Mouse (Mus musculus) kidney, embryonic 15.5 days (tissue): ENCODE measurements at regions not wholly inside any gene's neighbourhood (a gene's known extent, or its start where the extent isn't known, plus 50 kb on each side); places are given as distances from the start of the nearest gene placed in this dataset.
A peak's percentile ranks its signal among the peaks of the same experiment; 100 is the strongest.

Experiments
- ATAC-seq: fragments of 200-750 bp; cut with Nextera tagmentation; replicated peaks from 2 replicates; pipeline ENCODE4 v1.8.0; 2017; ENCODE audit warnings: moderate TSS enrichment; ENCODE audit not compliant: low FRiP score
- H3K27ac ChIP-seq: fragments of 300-500 bp; sonication (generic); 2 replicates; pipeline ENCODE4 v1.5.1; 2015; ENCODE audit warnings: mild to moderate bottlenecking, inconsistent platforms
- H3K27me3 ChIP-seq: fragments of 300-500 bp; sonication (generic); 2 replicates; pipeline ENCODE4 v1.6.1; 2015; ENCODE audit warnings: inconsistent platforms
- H3K36me3 ChIP-seq: fragments of 300-500 bp; sonication (generic); 2 replicates; pipeline ENCODE4 v1.6.1; 2015; ENCODE audit warnings: inconsistent platforms
- H3K4me1 ChIP-seq: fragments of 300-500 bp; sonication (generic); 2 replicates; pipeline ENCODE4 v1.6.1; 2015; ENCODE audit warnings: inconsistent platforms
- H3K4me2 ChIP-seq: fragments of 300-500 bp; sonication (generic); 2 replicates; pipeline ENCODE4 v1.6.1; 2015; ENCODE audit warnings: moderate library complexity, mild to moderate bottlenecking, inconsistent platforms
- H3K4me3 ChIP-seq: fragments of 300-500 bp; sonication (generic); replicated peaks from 2 replicates; pipeline ENCODE4 v1.5.1; 2015; ENCODE audit warnings: mild to moderate bottlenecking, inconsistent platforms
- H3K9ac ChIP-seq: fragments of 300-500 bp; sonication (generic); 2 replicates; pipeline ENCODE4 v1.6.1; 2015; ENCODE audit warnings: mild to moderate bottlenecking, inconsistent platforms
- H3K9me3 ChIP-seq: fragments of 300-500 bp; sonication (generic); replicated peaks from 2 replicates; pipeline ENCODE4 v1.6.1; 2016; ENCODE audit warnings: inconsistent platforms
- WGBS: fragments of 180-500 bp; shearing (Covaris S2); methylation state at CpG from one replicate; pipeline ENCODE4 v1.1.7; 2015; ENCODE audit warnings: mixed read lengths; 5-methylcytosine and 5-hydroxymethylcytosine counted together

DNA sequence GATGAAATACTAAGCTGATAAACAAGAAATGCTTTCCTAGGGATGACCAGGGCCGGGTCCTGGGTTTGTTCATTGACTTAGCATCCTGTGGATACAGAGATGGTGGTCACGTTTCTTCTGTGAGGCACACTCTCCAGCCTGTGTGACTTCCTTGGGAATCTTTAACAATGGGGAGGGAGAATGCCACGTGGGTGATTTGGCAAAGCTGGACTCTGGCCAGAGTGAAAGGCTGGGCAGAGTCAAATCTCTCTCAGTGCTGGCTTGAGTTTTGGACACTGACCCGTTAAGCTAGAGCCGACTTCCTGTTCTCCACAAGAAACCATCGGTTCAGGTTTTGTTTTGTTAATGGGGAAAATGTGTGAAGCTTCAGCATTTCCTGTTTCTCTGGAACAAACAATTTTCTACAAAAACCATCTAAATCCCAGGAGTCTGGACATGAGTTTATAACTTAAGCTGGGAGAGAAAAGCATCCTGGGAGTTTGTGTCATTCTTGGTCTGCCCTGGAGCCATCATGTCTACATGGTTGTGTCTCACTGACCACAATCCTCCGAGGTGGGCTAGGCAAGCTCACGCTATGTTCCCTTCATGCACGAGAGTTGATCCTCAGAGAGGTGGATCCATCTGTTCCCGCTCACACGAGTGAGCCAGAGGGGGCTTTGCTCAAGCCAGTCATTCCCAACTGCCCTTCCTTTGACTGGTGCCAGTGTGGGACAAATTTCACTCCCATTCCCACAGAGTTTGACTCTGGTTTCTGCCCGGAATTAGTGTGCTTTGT is 190.0 kb downstream of the Pten start:
- WGBS = 78% methylated on average over 12 of the region's 12 CpGs
- no peak for ATAC-seq
- no peak overlapping the region for H3K9ac ChIP-seq
- no peaks in the 10 kb centered on the region for H3K9me3 ChIP-seq
- no peaks in the 10 kb centered on the region for H3K4me1 ChIP-seq
- no peak overlapping the region for H3K4me2 ChIP-seq
- no peaks in the 10 kb centered on the region for H3K36me3 ChIP-seq
- H3K27me3 ChIP-seq = no peaks in the 10 kb centered on the region
- no peak overlapping the region for H3K4me3 ChIP-seq
- H3K27ac ChIP-seq = no peak overlapping the region

DNA sequence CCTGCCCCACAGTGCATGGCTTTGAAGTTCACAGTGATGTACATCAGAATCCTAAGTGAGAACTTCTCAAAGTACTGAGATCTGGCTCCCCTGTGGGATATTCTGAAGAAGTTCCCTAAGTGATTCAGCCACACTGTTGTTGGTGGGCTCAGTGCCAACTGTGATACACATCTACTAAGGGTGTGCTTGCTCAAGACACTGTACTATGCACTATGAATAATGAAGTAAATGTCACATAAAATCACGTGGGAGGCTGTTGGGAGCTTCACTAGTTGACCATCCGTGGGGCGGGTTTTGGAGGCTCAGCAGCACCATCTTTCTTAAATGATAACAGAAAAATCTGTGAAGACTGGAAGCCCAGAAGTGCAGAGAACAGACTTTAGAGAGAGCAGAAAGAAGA is 193.0 kb downstream of the Pten start:
- no peak overlapping the region for H3K9ac ChIP-seq
- H3K27ac ChIP-seq = no peak overlapping the region
- WGBS = 82% methylated on average over 3 of the region's 3 CpGs
- 0 out of 2 replicates have a peak, but pooled peaks cover 6% of the 10 kb centered on the region for H3K4me1 ChIP-seq
- H3K27me3 ChIP-seq = no peaks in the 10 kb centered on the region
- ATAC-seq = no peak
- no peak overlapping the region for H3K4me3 ChIP-seq
- no peaks in the 10 kb centered on the region for H3K36me3 ChIP-seq
- H3K4me2 ChIP-seq = no peak overlapping the region
- H3K9me3 ChIP-seq = no peaks in the 10 kb centered on the region

DNA sequence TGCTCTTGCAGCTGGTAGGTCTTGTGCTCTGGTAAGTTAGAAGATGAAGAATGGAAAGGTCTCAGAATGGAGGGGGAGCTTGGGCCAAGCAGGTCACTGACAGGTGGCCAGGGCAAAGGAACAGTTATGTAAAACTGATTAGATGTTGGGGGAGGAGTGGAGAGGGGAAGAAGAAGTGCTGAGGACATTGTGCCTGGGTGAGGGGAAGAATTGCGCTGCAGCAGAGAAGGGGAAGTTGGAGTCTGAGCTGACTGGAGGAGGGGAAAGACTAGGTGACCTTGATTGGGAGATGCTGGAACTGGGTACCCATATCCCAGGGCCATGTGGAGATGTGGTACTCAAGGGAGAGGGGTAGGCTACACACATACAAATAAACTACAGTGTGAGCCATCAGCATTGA is 193.5 kb downstream of the Pten start:
- Histone ChIP-seq H3K4me1 (peaks cover 6% of the 10 kb centered on the region; the same call in 1 of the 2 replicates), H3K36me3 (no peaks in the 10 kb centered on the region), H3K9ac (no peak overlapping the region), H3K27me3 (no peaks in the 10 kb centered on the region), H3K27ac (no peak overlapping the region), H3K4me3 (no peak overlapping the region), H3K9me3 (no peaks in the 10 kb centered on the region), H3K4me2 (no peak overlapping the region)
- no peak for ATAC-seq
- WGBS = 61% methylated on average over 1 of the region's 1 CpGs

DNA sequence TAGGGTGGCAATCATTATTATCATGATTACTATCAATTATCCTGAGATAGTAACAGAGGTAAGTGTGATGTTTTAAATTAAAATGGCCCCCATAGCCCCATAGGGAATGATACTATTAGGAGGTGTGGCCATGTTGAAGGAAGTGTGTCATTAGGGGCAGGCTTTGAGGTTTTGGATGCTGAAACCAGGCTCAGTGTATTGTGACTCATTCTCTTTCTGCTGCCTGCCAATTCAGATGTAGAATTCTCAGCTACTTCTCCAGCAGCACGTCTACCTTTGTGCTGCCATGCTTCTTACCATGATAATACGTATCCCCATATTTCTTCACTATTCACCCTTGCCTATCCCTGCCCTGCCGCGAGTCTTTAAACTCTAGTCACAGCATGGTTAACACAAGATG is 195.1 kb downstream of the Pten start:
- Histone ChIP-seq H3K9me3 (no peaks in the 10 kb centered on the region), H3K27ac (no peak overlapping the region), H3K36me3 (no peaks in the 10 kb centered on the region), H3K4me3 (no peak overlapping the region), H3K9ac (no peak overlapping the region), H3K4me2 (no peak overlapping the region), H3K27me3 (no peaks in the 10 kb centered on the region), H3K4me1 (peaks cover 22% of the 10 kb centered on the region)
- WGBS = 87% methylated on average over 4 of the region's 4 CpGs
- ATAC-seq = no peak

DNA sequence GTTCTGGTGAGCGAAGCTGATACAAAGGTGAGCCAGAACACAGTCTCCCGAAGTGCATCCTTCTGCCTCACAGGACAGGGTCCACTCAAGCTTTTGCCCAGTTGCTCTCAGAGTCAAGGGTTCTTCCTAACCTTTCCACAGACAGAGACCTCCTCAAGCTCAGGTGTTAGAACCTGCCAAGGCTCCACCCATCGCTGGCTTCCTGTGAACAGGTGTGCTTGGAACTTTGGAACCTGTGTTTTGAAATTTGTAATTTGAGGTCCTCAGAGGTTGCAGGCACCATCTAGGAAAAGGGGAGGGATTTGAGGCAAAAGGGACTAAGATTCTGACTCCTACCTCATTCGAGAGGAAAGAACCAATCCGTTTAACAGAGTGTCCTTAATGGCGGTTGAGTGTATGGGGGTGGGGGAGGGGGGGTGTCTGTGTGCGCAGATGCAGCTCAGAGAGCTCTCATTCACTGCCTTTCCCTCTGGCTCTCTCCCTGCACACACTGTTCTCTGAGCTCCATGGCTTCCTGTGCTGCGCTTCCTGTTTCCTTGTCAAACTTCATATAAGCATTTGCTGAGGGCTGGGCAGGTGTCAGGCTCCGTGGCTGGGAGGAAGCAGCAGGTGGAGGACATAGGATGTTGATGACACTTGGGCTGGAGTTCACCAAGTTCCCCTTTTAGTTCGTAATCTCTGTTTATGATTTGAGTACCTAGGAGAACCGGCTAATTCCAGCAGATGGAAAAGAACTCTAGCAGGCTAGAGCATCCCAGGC is 195.8 kb downstream of the Pten start:
- Histone ChIP-seq H3K36me3 (no peaks in the 10 kb centered on the region), H3K4me1 (peaks cover 23% of the 10 kb centered on the region), H3K27ac (no peak overlapping the region), H3K27me3 (no peaks in the 10 kb centered on the region), H3K9me3 (no peaks in the 10 kb centered on the region), H3K9ac (no peak overlapping the region), H3K4me3 (no peak overlapping the region), H3K4me2 (no peak overlapping the region)
- peak; percentile 23; the same call in 1 of the 2 replicates for ATAC-seq
- 75% methylated on average over 11 of the region's 11 CpGs for WGBS

DNA sequence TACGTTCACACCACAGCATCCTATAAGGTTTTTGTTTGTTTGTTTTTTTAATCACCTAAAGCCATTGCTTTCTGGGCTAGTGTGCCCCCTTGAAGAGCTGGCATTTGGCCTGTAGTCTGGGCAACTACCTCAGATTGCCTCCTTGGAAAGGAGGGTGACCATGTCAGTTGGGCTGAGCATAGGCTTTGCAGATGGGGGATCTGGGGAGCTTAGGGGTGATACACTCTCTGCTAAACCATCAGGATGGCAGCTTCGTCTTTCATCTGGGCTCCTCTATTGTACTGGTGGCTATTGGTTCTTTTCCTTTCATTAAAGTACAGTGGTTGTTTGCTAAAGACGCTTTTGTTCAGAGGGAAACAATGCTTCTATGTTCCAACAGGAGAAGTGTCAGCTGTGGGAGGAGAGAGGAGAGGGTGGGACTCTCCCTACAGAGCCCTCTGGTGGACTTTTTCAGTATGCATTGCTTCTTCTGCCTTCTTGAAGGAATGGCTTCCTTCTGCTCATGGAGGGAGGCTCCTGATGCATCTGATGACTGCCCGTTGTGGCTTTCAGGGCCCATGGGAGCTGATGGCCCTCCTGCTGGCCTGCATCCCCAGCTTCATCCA is 196.8 kb downstream of the Pten start:
- WGBS = 51% methylated on average over 4 of the region's 4 CpGs
- Histone ChIP-seq H3K36me3 (no peaks in the 10 kb centered on the region), H3K27me3 (no peaks in the 10 kb centered on the region), H3K4me1 (peaks cover 23% of the 10 kb centered on the region), H3K4me3 (no peak overlapping the region), H3K9me3 (no peaks in the 10 kb centered on the region), H3K27ac (no peak overlapping the region), H3K9ac (no peak overlapping the region), H3K4me2 (no peak overlapping the region)
- no peak for ATAC-seq

DNA sequence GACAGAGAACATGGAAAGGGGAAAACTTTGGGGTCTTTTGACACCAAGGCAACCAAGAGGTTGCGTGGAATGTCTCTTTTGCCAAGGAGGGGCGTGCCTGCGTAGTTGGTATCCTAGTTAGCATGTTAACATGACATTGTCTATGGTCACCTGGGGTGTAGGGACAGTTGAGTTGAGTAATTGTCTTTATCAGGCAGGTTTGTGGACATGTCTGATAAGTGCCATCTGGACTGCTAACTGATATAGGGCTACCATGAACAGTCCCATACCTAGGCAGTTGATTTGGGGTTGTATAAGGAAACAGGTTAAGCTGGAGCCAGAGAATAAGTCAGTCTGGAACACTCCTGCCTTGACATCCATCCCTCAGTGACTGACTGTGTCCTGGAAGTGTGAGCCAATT is 197.6 kb downstream of the Pten start:
- ATAC-seq = no peak
- Histone ChIP-seq H3K27me3 (no peaks in the 10 kb centered on the region), H3K27ac (no peak overlapping the region), H3K36me3 (no peaks in the 10 kb centered on the region), H3K4me3 (no peak overlapping the region), H3K9me3 (no peaks in the 10 kb centered on the region), H3K4me1 (peaks cover 25% of the 10 kb centered on the region), H3K4me2 (no peak overlapping the region), H3K9ac (no peak overlapping the region)
- WGBS = over 99% methylated on average over 3 of the region's 3 CpGs

DNA sequence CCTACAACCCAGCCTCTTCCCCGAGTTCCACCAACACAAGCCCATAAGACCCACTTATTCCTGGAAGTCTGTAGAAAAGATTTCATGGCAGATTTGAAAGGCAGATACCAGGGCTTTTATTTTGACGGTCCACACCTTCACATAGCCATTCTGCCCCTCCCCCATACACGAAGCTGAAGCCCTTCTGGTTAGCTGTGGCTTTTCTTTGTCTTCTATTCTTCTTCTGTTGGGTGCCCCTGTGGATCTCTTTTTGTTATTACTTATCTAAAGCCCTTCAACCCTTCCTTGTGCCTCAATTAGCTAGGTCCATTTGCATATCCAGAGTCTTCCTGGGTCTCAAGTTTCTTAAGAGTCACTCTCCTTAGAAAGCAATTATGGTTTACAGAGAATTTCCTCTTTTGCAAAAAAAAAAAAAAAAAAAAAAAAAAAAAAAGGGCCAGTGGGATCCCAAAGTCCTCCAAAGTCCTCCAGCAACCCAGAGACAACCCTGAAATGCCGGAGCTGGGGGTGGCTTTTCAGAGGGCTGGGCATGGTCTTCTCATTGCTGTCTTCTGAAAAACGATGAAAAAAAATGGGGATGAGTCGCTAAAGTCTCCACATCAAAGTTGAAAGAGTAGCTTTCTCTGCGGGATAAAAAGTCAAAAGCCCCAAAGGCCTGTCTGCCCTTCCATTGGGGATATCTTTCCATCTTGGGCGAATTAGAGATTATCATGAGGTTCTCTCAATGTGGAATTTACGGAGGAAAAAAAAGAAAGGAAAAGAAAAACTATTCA is 199.0 kb downstream of the Pten start:
- no peak for ATAC-seq
- Histone ChIP-seq H3K9ac (no peak overlapping the region), H3K27ac (no peak overlapping the region)

DNA sequence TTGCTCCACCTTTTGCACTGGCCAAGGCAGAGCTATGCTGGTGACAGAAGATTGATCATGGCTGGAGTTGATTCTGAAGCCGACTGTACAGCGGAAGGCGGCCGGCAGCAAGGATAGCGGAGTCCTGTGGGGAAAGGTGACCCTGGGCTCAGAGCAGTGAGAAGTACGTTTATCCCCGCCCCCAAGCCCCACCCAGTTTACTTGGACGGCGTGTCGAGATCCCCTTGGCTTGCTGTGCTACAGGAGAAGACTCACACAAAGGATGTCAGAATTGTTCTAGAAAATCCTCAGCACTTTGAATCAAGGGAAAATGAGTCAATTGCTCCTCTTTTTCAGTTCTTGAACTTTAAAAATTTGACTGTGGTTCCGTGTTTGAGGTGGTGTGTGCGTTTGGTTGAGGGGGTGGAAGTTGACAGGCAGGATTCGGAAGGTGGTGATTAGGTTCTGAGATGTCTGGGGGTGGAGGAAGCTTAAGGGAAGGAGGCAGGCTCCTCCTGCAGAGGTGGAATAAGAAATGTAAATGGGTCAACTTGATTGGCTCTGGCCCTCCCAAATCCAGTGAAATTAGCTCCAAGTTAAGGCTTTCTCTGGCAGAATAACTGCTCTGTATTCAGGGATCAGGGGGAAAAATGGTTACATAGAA is 199.7 kb downstream of the Pten start:
- peak; percentile 34; the same call in 1 of the 2 replicates for ATAC-seq

More for the DNA sequence above, 199.0 kb downstream of the Pten start:
- H3K4me3 ChIP-seq = peak overlapping the region; percentile 32
- no peaks in the 10 kb centered on the region for H3K9me3 ChIP-seq
- H3K36me3 ChIP-seq = no peaks in the 10 kb centered on the region
- no peaks in the 10 kb centered on the region for H3K27me3 ChIP-seq
- H3K4me2 ChIP-seq = peak overlapping the region; percentile 56
- WGBS = 7% methylated on average over 9 of the region's 9 CpGs
- peaks cover 31% of the 10 kb centered on the region for H3K4me1 ChIP-seq

DNA sequence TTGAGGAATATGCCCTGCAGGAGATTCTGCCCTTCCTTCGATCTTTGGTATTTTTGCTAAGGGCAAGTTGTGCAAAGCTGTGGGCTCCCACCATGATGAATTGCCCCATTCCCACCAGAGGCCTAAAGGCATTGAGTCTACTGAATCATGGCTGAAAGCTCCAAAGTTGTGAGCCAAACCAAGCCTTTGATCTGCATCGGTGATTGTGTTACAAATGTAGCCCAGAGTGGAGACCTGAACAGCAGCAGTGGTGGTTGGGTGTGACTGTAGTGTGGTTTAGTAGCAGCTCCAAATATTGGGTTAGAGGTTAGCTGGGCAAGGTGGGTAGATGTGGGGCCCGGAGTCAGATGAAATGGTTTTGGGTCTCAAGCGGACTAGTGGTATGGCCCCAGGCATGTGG is 201.0 kb downstream of the Pten start:
- Histone ChIP-seq H3K27ac (no peak overlapping the region), H3K27me3 (no peaks in the 10 kb centered on the region), H3K4me1 (peaks cover 29% of the 10 kb centered on the region), H3K9ac (no peak overlapping the region), H3K9me3 (no peaks in the 10 kb centered on the region), H3K36me3 (no peaks in the 10 kb centered on the region), H3K4me2 (no peak overlapping the region), H3K4me3 (no peak overlapping the region)
- no peak for ATAC-seq
- WGBS = 91% methylated on average over 4 of the region's 4 CpGs

More for the DNA sequence above, 199.7 kb downstream of the Pten start:
- 2% methylated on average over 13 of the region's 13 CpGs for WGBS
- H3K4me1 ChIP-seq = peaks cover 31% of the 10 kb centered on the region
- no peaks in the 10 kb centered on the region for H3K36me3 ChIP-seq
- H3K9me3 ChIP-seq = no peaks in the 10 kb centered on the region
- H3K4me2 ChIP-seq = peak overlapping the region; percentile 56
- H3K9ac ChIP-seq = no peak overlapping the region
- no peaks in the 10 kb centered on the region for H3K27me3 ChIP-seq
- no peak overlapping the region; the same call in 1 of the 2 replicates for H3K27ac ChIP-seq
- peak overlapping the region; percentile 32 for H3K4me3 ChIP-seq

DNA sequence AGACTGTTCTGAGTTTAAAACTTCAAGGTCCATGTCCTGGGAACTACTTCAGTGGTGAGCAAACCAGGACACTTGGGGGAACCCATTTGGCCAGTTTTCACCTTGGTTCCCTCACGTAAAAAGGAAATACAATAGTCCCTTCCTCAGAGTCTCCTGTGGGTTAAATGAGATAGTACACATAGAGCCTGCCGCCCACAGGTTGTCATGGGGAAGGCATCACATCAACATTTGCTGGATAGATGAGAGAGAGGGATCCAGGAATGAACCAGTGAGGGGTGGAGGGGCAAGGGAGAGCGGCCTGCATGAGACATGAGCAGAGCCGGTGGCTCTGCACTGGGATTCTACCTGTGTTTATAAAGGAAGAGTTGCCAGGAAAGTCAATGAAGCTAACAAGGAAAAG is 201.5 kb downstream of the Pten start:
- H3K27me3 ChIP-seq = no peaks in the 10 kb centered on the region
- no peak overlapping the region for H3K9ac ChIP-seq
- no peaks in the 10 kb centered on the region for H3K36me3 ChIP-seq
- 93% methylated on average over 4 of the region's 4 CpGs for WGBS
- no peak overlapping the region for H3K27ac ChIP-seq
- H3K4me3 ChIP-seq = no peak overlapping the region
- peaks cover 28% of the 10 kb centered on the region for H3K4me1 ChIP-seq
- no peaks in the 10 kb centered on the region for H3K9me3 ChIP-seq
- ATAC-seq = no peak
- no peak overlapping the region for H3K4me2 ChIP-seq
